Mouse (Mus musculus): ENCODE results near the gene Spag6.

Gene Spag6

DNA sequence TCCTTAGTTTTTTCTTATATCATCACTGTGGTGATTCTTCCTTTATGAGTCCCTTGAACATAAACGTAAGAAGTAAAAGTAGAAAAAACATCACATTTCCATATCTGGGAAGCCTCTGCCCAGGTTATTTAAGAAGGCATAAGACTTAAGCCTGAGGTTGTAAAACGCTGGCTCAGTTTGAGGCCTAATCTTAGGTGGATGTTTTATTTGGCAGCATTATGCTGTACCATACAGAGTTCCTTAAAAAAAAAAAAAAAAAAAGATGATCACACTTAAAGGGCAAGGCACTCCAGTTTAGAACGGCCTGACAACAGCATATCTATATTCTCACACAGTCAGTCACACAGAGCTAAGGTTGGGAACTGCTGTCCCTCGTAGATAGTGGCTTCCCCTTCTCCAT is 32.0 kb downstream of the Spag6 start:
- no peak for DNase-seq (ENCODE audit: low spot score in 2 of 2)

GRCm38 (mm10) chr2:18731718-18732117 is 37.9 kb downstream of the Spag6 start:
- no peak for DNase-seq (ENCODE audit: low spot score in 2 of 2)

DNA sequence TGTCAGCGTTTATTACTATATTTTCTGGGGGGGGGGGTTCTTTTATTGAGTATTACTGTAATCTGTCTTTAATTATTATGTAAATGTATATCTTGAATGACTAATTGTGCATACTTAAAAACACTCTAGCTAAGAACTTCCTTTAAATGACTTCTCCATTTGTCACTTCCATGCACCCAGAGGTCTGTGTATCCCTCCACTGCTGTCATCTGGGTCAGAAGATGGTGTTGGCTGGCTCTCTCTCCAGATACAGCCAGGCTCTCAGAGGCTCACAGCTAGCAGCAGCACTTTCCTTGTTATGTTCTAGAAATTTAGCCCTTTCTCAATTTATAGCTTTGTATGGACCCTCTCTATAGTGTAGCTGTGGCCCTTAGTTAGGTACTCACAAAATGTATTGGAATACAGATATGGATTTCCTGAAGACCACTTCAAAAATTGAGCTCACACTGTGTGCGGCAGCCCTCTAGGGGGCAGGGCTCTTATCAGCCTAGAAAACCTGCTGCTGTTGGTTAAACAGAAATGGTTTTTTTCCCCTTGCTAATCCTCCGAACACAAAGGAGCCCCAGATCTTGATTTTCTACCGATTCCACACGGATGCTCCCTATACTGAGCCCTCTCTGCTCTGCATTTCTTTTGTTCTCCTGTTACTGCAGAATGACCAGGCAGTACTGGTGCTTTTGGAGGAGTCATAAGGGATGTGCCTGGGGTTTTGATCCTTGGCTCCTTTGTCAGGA is 40.7 kb downstream of the Spag6 start:
- DNase-seq (ENCODE audit: low spot score in 2 of 2), result no peak

GRCm38 (mm10) chr2:18737040-18737439 is 43.2 kb downstream of the Spag6 start:
- no peak for DNase-seq (ENCODE audit: low spot score in 2 of 2)

DNA sequence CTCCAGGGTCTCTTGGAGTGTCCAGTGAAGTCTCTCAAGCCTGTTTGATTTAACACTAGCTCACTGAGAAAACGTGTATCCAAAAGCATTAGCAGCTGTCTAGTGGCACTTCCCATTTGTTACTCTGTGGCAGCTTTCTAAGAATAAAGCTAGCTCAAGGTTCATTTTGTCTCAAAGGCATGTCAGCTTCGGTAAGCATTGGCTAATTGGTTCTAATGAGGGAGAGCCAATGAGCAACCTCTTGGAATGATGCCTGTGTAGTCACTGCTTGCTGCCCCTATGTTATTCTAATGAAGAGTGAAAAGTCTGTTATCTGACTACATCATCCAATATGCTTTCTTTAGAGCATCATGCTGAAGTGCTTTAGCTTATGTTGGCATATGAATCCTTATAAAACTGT is 45.4 kb downstream of the Spag6 start:
- no peak for DNase-seq (ENCODE audit: low spot score in 2 of 2)

DNA sequence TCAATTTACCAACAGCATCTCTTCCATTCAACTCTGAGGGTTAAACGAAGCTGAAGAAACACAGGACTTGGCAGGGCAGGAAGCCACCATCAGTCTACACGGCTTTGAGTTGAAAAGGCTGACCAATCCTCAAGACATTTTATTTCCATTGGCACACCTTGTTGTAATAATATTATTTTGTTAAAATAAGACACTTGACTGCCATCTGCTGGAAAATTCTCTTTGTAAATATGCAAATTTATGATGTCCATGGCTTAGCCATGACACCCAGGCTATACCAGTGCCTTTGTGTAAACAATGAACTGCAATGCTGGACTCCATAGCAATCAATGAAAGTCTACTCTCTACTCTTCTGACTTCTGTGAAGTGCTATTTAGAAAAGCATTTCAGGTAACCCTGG is 62.3 kb downstream of the Spag6 start:
- DNase-seq (ENCODE audit: low spot score in 2 of 2), result no peak

DNA sequence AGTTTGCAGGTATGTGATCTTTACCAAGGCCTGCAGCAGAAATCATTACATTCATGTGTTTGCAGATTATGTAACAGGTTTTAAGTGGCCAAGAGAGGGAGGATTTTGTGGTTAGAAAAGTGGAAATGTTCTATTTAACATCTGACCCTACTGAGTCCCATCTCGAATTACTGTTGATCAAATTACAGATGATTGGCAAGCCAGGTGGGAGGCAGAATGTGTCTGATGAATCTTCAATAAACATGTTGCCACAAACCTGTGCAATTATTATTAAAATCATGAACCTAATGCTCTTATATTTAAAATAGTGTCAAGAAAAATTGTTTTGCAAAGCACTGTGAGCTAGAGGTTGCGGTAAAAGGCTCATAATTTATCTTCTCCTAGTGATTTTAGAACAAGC is 71.0 kb downstream of the Spag6 start:
- no peak for DNase-seq (ENCODE audit: low spot score in 2 of 2)

GRCm38 (mm10) chr2:18765481-18766249 is 71.8 kb downstream of the Spag6 start:
- DNase-seq (ENCODE audit: low spot score in 2 of 2), result no peak

DNA sequence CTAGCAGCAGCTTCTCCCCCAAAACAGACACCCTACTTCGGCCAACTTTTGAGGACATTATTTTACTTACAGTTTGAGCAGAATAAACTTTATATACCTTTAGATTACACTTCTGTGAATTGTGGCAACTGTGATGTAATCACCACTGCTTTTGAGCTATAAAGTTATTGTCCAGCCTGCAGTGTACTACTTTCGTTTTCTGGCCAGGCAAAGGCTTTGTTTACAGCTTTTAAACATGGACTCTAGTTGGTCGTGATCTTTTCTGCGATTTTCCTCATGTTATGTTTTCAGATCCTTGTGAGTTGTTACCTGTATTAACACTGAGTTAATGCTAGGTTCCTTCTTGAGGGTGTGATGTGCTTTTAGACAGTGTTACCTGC is 72.6 kb downstream of the Spag6 start:
- no peak for DNase-seq (ENCODE audit: low spot score in 2 of 2)

- DNase-seq (ENCODE audit: low spot score in 2 of 2), result peak; percentile 57
These were observed 73.1 kb downstream of the Spag6 start for GRCm38 (mm10) chr2:18766821-18767541.

- DNase-seq (ENCODE audit: low spot score in 2 of 2), result no peak
These were observed 74.6 kb downstream of the Spag6 start for GRCm38 (mm10) chr2:18768414-18768813.

DNA sequence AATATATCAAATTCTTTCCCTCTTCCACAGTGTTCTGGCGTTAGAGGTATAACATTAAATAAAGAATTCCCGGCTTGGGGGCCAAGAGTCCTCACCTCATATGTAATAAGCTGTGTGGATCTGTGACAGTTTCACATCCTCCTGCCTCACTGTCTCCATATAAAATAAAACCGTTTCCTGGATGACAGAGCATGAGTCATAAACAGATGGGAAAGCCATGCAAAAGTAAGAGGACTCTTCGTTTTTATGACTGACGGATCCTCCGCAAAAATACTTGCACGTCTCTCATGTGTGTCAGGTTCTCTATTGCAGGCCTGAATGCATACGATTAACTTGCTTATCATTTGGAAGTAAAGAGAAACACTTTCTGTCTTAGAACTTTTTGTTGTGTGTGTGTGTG is 78.6 kb downstream of the Spag6 start:
- no peak for DNase-seq (ENCODE audit: low spot score in 2 of 2)

DNA sequence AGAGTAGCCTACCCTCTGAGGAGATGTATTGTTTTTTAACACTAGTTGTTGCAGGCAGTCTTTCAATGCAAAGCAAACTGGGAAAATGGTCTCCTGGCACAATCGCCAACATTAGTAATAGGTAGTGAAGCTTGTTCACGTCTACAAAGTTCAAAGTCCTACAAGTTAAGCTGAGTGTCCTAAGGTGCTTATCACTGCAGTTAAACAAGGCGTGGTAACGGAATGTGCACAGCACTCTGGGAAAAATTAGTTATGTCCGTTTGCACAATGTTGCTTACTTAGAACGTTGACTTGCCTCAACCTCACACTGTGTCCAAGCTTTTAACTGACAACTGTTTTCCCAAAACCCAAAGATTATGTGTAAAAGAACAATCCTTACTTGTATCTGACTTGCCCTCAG is 80.5 kb downstream of the Spag6 start:
- no peak for DNase-seq (ENCODE audit: low spot score in 2 of 2)

DNA sequence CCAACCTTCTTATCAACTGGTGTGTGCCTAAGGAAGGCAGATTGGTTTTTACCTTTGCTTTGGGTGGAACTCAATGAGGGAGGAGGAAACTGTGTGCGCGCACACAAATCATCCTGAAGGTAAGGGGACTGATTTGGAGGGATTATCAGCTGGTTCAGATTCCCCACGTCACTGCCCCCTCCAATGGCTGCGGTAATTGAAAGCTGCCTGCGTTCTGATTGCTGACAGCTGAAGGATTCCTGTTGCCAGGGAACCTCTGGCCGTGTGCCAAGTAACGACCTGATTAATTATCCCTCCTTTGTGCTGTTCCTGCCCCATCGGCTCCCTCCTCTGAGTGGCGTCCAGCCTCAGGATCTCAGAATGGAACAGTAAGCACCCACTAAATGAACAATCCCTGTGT is 84.4 kb downstream of the Spag6 start:
- no peak for DNase-seq (ENCODE audit: low spot score in 2 of 2)

- DNase-seq (ENCODE audit: low spot score in 2 of 2), result no peak
These were observed 86.0 kb downstream of the Spag6 start for GRCm38 (mm10) chr2:18779830-18780229.

- no peak for DNase-seq (ENCODE audit: low spot score in 2 of 2)
These were observed 87.5 kb downstream of the Spag6 start for GRCm38 (mm10) chr2:18781296-18781695.

GRCm38 (mm10) chr2:18794261-18794660 is 100.4 kb downstream of the Spag6 start:
- no peak for DNase-seq (ENCODE audit: low spot score in 2 of 2)

DNA sequence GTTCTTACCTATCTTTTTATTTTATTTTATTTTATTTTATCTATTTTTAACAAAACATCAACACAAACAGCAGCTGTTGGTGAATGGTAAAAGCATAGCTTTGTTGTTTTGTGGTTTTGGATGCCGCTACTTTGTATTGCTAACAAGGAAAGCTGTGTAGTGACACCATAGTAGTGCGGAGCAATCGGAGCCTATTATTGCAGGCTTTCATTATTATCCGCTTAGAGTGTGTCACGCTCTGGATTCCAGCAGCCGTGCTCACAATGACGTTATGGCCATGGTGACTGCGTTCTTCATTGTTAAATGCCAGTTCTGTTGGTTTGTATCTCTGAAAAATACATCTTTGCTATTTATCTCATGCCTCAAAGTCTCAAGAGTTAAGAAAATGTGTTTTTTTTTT is 103.9 kb downstream of the Spag6 start:
- no peak for DNase-seq (ENCODE audit: low spot score in 2 of 2)

GRCm38 (mm10) chr2:18799265-18799965 is 105.6 kb downstream of the Spag6 start:
- no peak for DNase-seq (ENCODE audit: low spot score in 2 of 2)
